Mouse (Mus musculus) heart, adult 11 months (tissue): ENCODE results near the gene Pld3.

Experiments
- DNase-seq: peaks from one replicate; pipeline ENCODE4 v3.0.0; 2022

Pld3 gene

GRCm38 (mm10) chr7:27560978-27561377 lies 8.0 kb upstream of the Pld3 start:
- DNase-seq: no peak

GRCm38 (mm10) chr7:27560291-27560887 lies 7.4 kb upstream of the Pld3 start:
- DNase-seq: peak; percentile 97

- DNase-seq: no peak
Measured at GRCm38 (mm10) chr7:27552070-27552469, 948 bp downstream of the Pld3 start.

GRCm38 (mm10) chr7:27549597-27549996 lies 3.4 kb downstream of the Pld3 start:
- no peak for DNase-seq

GRCm38 (mm10) chr7:27544675-27545370 lies 8.2 kb downstream of the Pld3 start:
- DNase-seq: no peak

- DNase-seq: no peak
Measured at GRCm38 (mm10) chr7:27543851-27544250, 9.2 kb downstream of the Pld3 start.

GRCm38 (mm10) chr7:27543065-27543464 lies 10.0 kb downstream of the Pld3 start:
- no peak for DNase-seq

GRCm38 (mm10) chr7:27542392-27543033 lies 10.5 kb downstream of the Pld3 start:
- DNase-seq: peak; percentile 98

- DNase-seq: no peak
Measured at GRCm38 (mm10) chr7:27541922-27542321, 11.1 kb downstream of the Pld3 start.

GRCm38 (mm10) chr7:27541431-27541830 lies 11.6 kb downstream of the Pld3 start:
- DNase-seq: peak; percentile 94

- peak; percentile 84 for DNase-seq
Measured at GRCm38 (mm10) chr7:27540935-27541334, 12.1 kb downstream of the Pld3 start.

GRCm38 (mm10) chr7:27540521-27540920 lies 12.5 kb downstream of the Pld3 start:
- DNase-seq: peak; percentile 85

GRCm38 (mm10) chr7:27538797-27539196 lies 14.2 kb downstream of the Pld3 start:
- no peak for DNase-seq

GRCm38 (mm10) chr7:27537998-27538397 lies 15.0 kb downstream of the Pld3 start:
- DNase-seq: no peak

GRCm38 (mm10) chr7:27536618-27537017 lies 16.4 kb downstream of the Pld3 start:
- DNase-seq: peak; percentile 92

- peak; percentile 87 for DNase-seq
Measured at GRCm38 (mm10) chr7:27535386-27535785, 17.6 kb downstream of the Pld3 start.

- peak; percentile 90 for DNase-seq
Measured at GRCm38 (mm10) chr7:27532480-27533050, 20.5 kb downstream of the Pld3 start.

- no peak for DNase-seq
Measured at GRCm38 (mm10) chr7:27531707-27532106, 21.3 kb downstream of the Pld3 start.

- peak; percentile 88 for DNase-seq
Measured at GRCm38 (mm10) chr7:27530937-27531336, 22.1 kb downstream of the Pld3 start.

- peak; percentile 89 for DNase-seq
Measured at GRCm38 (mm10) chr7:27529070-27529469, 23.9 kb downstream of the Pld3 start.

GRCm38 (mm10) chr7:27526039-27526827 lies 26.8 kb downstream of the Pld3 start:
- peak; percentile 94 for DNase-seq

GRCm38 (mm10) chr7:27523805-27524204 lies 29.2 kb downstream of the Pld3 start:
- peak; percentile 80 for DNase-seq

- DNase-seq: no peak
Measured at GRCm38 (mm10) chr7:27522967-27523366, 30.1 kb downstream of the Pld3 start, which contains the start of gene Hipk4. Gene Hipk4, plus strand, starts transcription at chr7:27523267.
